Mouse (Mus musculus) CH12.LX (cell line): ENCODE measurements at regions not wholly inside any gene's neighbourhood (a gene's known extent, or its start where the extent isn't known, plus 50 kb on each side); places are given as distances from the start of the nearest gene placed in this dataset.

ENCODE experiments used
- CTCF ChIP-seq, 2 experiments: IDR thresholded peaks in 1 of 2; conservative IDR thresholded peaks in 1 of 2; 2 replicates each; pipeline ENCODE4 v1.5.1; 2011 to 2012; ENCODE audit warnings: low read depth in 2 of 2, low read length in 2 of 2, improper control_type of control experiment in 1 of 2, inconsistent platforms in 1 of 2, mild to moderate bottlenecking in 1 of 2, moderate library complexity in 1 of 2
- EP300 ChIP-seq: IDR thresholded peaks from 2 replicates; pipeline ENCODE4 v1.6.1; 2011; ENCODE audit warnings: low read length, improper control_type of control experiment
- HCFC1 ChIP-seq: IDR thresholded peaks from 2 replicates; pipeline ENCODE4 v1.6.1; 2012; ENCODE audit warnings: low read depth, mild to moderate bottlenecking, inconsistent platforms, low read length, improper control_type of control experiment
- JUN ChIP-seq: IDR thresholded peaks from 2 replicates; pipeline ENCODE4 v1.6.1; 2011; ENCODE audit warnings: low read depth, mild to moderate bottlenecking, low read length, improper control_type of control experiment, moderate library complexity; ENCODE audit not compliant: insufficient read depth
- JUND ChIP-seq: conservative IDR thresholded peaks from 2 replicates; pipeline ENCODE4 v1.6.1; 2011; ENCODE audit warnings: low read depth, low read length, improper control_type of control experiment
- MAFK ChIP-seq: IDR thresholded peaks from 2 replicates; pipeline ENCODE4 v1.6.1; 2011; ENCODE audit warnings: low read length, improper control_type of control experiment; ENCODE audit not compliant: insufficient replicate concordance
- MAX ChIP-seq: IDR thresholded peaks from 2 replicates; pipeline ENCODE4 v1.6.1; 2011; ENCODE audit warnings: low read length, improper control_type of control experiment
- MEF2A ChIP-seq: IDR thresholded peaks from 2 replicates; pipeline ENCODE4 v1.6.1; 2014; ENCODE audit warnings: low read depth, mild to moderate bottlenecking, inconsistent platforms, low read length, improper control_type of control experiment, borderline replicate concordance
- NRF1 ChIP-seq: IDR thresholded peaks from 2 replicates; pipeline ENCODE4 v1.6.1; 2014; ENCODE audit warnings: low read depth, mild to moderate bottlenecking, inconsistent platforms, low read length, improper control_type of control experiment, moderate library complexity
- PAX5 ChIP-seq: IDR thresholded peaks from 2 replicates; pipeline ENCODE4 v1.6.1; 2012; ENCODE audit warnings: low read length, inconsistent platforms, mixed read lengths
- POLR2A ChIP-seq: IDR thresholded peaks from 2 replicates; pipeline ENCODE4 v1.6.1; 2011; ENCODE audit warnings: low read depth, mild to moderate bottlenecking, improper control_type of control experiment, low read length
- SMC3 ChIP-seq: IDR thresholded peaks from 2 replicates; pipeline ENCODE4 v1.6.1; 2011; ENCODE audit warnings: low read depth, low read length, improper control_type of control experiment
- USF1 ChIP-seq: IDR thresholded peaks from 2 replicates; pipeline ENCODE4 v1.6.1; 2014; ENCODE audit warnings: low read depth, mild to moderate bottlenecking, inconsistent platforms, low read length, improper control_type of control experiment
- USF2 ChIP-seq: conservative IDR thresholded peaks from 2 replicates; pipeline ENCODE4 v1.6.1; 2011; ENCODE audit warnings: low read depth, low read length, improper control_type of control experiment

GRCm38 (mm10) chr2:102246484-102246883 lies 60.3 kb upstream of the Ldlrad3 start:
- TF ChIP-seq MEF2A (no peak), POLR2A (no peak), CTCF (conservative IDR thresholded peaks at IDR 0.05 in 1 of 2, IDR thresholded peaks at IDR 0.05 in 1 of 2; ENCODE audit: low read depth in 2 of 2, low read length in 2 of 2) (peak in 1 of 2 experiments; percentile 8; a peak in 1 of 4 replicates), JUND (no peak), EP300 (no peak), USF2 (no peak), HCFC1 (no peak), PAX5 (no peak), NRF1 (no peak), JUN (no peak), MAFK (no peak), SMC3 (no peak), MAX (no peak), USF1 (no peak)
